Mouse (Mus musculus): ENCODE results near the gene Gmfg. TPM values are rescaled to one million over a fixed set of nuclear protein-coding genes. Genes with fewer than 3 reads are reported as not detected.

Gmfg gene
- polyA plus RNA-seq, 1 experiment from 2014 or later: 35.0 TPM

DNA sequence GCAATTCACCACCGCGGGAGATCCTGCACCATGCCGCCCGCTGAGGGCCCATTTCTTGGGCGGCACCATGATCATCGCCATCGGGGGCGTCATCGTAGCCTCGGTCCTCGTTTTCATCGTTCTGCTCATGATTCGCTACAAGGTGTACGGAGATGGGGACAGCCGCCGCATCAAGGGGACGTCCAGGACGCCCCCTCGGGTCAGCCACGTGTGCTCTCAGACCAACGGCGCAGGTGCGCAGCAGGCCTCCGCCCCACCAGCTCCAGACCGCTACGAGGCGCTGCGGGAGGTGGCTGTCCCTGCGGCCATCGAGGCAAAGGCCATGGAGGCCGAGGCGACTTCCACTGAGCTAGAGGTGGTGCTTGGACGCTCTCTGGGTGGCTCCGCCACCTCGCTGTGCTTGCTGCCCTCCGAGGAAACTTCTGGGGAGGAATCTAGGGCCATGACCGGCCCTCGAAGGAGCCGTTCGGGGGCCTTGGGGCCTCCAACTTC, 29.5 kb downstream of the Gmfg start:
- WGBS: 44% methylated on average over 40 of the region's 40 CpGs
- no peak for ATAC-seq
- H3K9ac ChIP-seq (ENCODE audit: low read depth, low read length): peak overlapping the region; percentile 37

DNA sequence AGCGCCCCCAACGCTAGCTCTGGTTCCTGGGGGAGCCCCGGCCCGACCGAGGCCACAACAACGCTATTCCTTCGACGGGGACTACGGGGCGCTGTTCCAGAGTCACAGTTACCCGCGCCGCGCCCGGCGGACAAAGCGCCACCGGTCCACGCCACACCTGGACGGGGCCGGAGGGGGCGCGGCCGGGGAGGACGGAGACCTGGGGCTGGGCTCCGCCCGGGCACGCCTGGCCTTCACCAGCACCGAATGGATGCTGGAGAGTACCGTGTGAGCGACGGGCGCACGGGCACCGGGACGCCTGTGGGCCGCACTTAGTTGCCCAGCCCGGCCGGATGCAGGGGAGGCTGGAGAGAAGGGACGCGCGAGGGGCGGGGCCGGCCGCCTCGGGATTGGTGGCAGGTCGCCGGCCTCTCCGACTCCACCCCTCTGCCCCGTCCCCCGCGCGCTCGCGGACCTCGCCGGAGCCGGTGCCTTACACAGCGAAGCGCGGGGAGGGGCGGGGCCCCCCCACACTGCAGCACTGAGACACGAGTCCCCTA, 30.0 kb downstream of the Gmfg start:
- peak overlapping the region; percentile 89 for H3K4me2 ChIP-seq (replicated peaks; ENCODE audit: low read depth)
- TF ChIP-seq CTCF (IDR thresholded peaks at IDR 0.05; ENCODE audit: low read depth): peak; percentile 33
- H3K9ac ChIP-seq (ENCODE audit: low read depth, low read length): peak overlapping the region; percentile 37
- H3K9me3 ChIP-seq (ENCODE audit: control insufficient read depth): no peaks in the 10 kb centered on the region
- ATAC-seq: peak; percentile 52; the same call in 1 of the 2 replicates
- H3K36me3 ChIP-seq (ENCODE audit: control insufficient read depth, insufficient read depth): no peaks in the 10 kb centered on the region
- 0 out of 2 replicates have a peak, but pooled peaks cover 8% of the 10 kb centered on the region for H3K27me3 ChIP-seq (replicated peaks; ENCODE audit: control insufficient read depth, insufficient read depth, low read length)
- WGBS: 2% methylated on average over 61 of the region's 63 CpGs
- no peak overlapping the region for H3K27ac ChIP-seq (ENCODE audit: low read depth, low read length)
- H3K4me3 ChIP-seq (ENCODE audit: low read depth, low read length): peak overlapping the region; percentile 49
- H3K4me1 ChIP-seq (replicated peaks; ENCODE audit: control insufficient read depth, insufficient read depth, low read length): no peaks in the 10 kb centered on the region

More for the DNA sequence above, 29.5 kb downstream of the Gmfg start:
- no peak; the same call in 1 of the 2 replicates for TF ChIP-seq CTCF (IDR thresholded peaks at IDR 0.05; ENCODE audit: low read depth)
- Histone ChIP-seq H3K4me3 (ENCODE audit: low read depth, low read length) (peak overlapping the region; percentile 49), H3K9me3 (ENCODE audit: control insufficient read depth) (no peaks in the 10 kb centered on the region), H3K36me3 (ENCODE audit: control insufficient read depth, insufficient read depth) (no peaks in the 10 kb centered on the region), H3K4me1 (replicated peaks; ENCODE audit: control insufficient read depth, insufficient read depth, low read length) (no peaks in the 10 kb centered on the region), H3K4me2 (replicated peaks; ENCODE audit: low read depth) (peak overlapping the region; percentile 89), H3K27me3 (replicated peaks; ENCODE audit: control insufficient read depth, insufficient read depth, low read length) (0 out of 2 replicates have a peak, but pooled peaks cover 8% of the 10 kb centered on the region), H3K27ac (ENCODE audit: low read depth, low read length) (no peak overlapping the region)

DNA sequence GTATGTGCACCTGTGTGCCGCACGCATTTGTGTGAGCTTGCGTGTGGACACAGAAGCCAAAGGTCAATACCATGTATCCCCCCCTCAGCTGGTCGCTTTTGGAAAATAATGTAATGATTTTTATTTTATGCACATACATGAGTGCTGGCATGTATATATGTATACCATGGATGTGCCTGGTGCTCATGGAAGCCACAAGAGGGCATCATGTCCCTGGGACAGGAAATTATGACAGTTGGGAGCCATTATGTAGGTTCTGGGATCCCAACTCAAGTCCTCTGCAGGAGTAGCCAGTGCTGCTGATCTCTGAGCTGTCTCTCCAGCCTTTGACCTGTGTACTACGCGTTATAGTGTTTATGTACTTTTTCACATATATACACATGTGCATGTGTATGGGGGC, 38.9 kb downstream of the Gmfg start:
- WGBS: 90% methylated on average over 6 of the region's 6 CpGs
- Histone ChIP-seq H3K4me2 (replicated peaks; ENCODE audit: low read depth) (no peak overlapping the region), H3K4me3 (ENCODE audit: low read depth, low read length) (no peak overlapping the region), H3K36me3 (ENCODE audit: control insufficient read depth, insufficient read depth) (no peaks in the 10 kb centered on the region), H3K4me1 (replicated peaks; ENCODE audit: control insufficient read depth, insufficient read depth, low read length) (0 out of 2 replicates have a peak, but pooled peaks cover 3% of the 10 kb centered on the region), H3K27me3 (replicated peaks; ENCODE audit: control insufficient read depth, insufficient read depth, low read length) (no peaks in the 10 kb centered on the region), H3K9me3 (ENCODE audit: control insufficient read depth) (no peaks in the 10 kb centered on the region), H3K27ac (ENCODE audit: low read depth, low read length) (no peak overlapping the region), H3K9ac (ENCODE audit: low read depth, low read length) (no peak overlapping the region)
- TF ChIP-seq CTCF (IDR thresholded peaks at IDR 0.05; ENCODE audit: low read depth): peak; percentile 52
- no peak for ATAC-seq

DNA sequence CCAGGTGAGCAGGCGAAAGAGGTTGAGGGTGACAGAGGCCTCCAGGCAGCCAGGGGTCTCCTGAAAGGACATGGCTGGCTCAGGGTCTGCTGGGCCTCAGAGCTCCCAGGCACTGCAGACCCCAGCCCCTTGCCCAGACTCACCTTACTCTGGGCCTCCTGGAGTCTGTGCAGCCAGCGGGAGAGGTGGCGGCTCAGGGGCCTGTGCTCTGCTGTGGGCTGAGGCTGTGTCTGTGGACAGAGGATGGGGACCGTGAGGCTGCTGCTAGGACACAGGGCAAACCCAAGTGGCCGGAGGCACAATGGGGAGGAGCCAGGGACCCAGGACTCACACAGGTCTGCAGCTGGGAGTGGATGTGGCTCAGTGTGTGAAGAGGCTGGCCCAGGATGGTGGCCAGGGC, 40.1 kb downstream of the Gmfg start:
- peak; percentile 43; the same call in 1 of the 2 replicates for ATAC-seq
- WGBS: 67% methylated on average over 5 of the region's 5 CpGs
- H3K9ac ChIP-seq (ENCODE audit: low read depth, low read length): no peak overlapping the region
- H3K27me3 ChIP-seq (replicated peaks; ENCODE audit: control insufficient read depth, insufficient read depth, low read length): no peaks in the 10 kb centered on the region
- no peak overlapping the region for H3K4me2 ChIP-seq (replicated peaks; ENCODE audit: low read depth)
- H3K4me3 ChIP-seq (ENCODE audit: low read depth, low read length): no peak overlapping the region
- no peaks in the 10 kb centered on the region for H3K36me3 ChIP-seq (ENCODE audit: control insufficient read depth, insufficient read depth)
- TF ChIP-seq CTCF (IDR thresholded peaks at IDR 0.05; ENCODE audit: low read depth): no peak
- H3K27ac ChIP-seq (ENCODE audit: low read depth, low read length): no peak overlapping the region
- no peaks in the 10 kb centered on the region for H3K9me3 ChIP-seq (ENCODE audit: control insufficient read depth)
- H3K4me1 ChIP-seq (replicated peaks; ENCODE audit: control insufficient read depth, insufficient read depth, low read length): 0 out of 2 replicates have a peak, but pooled peaks cover 3% of the 10 kb centered on the region

DNA sequence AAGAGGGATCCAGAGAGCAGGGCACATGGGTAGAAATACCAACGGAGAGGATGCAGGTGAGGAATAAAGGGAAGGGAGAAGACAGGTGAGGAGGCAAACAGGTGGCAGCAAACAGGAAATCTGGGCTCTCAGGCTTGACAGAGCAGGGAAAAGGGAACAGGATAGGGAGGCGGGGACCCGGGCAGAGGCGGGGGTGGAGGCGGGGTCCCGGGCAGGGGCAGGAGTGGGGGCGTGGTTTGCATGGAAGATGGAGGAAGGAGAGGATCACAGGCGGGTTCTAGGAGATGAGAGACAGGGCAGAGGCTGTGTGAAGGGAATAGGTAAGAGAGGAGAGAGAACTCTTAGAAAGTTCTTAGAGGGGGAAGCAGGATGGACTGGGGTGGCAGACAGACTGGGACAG, 41.6 kb downstream of the Gmfg start:
- Histone ChIP-seq H3K9ac (ENCODE audit: low read depth, low read length) (no peak overlapping the region), H3K27me3 (replicated peaks; ENCODE audit: control insufficient read depth, insufficient read depth, low read length) (no peaks in the 10 kb centered on the region), H3K27ac (ENCODE audit: low read depth, low read length) (no peak overlapping the region), H3K9me3 (ENCODE audit: control insufficient read depth) (no peaks in the 10 kb centered on the region), H3K36me3 (ENCODE audit: control insufficient read depth, insufficient read depth) (no peaks in the 10 kb centered on the region), H3K4me3 (ENCODE audit: low read depth, low read length) (no peak overlapping the region), H3K4me2 (replicated peaks; ENCODE audit: low read depth) (no peak overlapping the region), H3K4me1 (replicated peaks; ENCODE audit: control insufficient read depth, insufficient read depth, low read length) (0 out of 2 replicates have a peak, but pooled peaks cover 3% of the 10 kb centered on the region)
- no peak; the same call in 1 of the 2 replicates for ATAC-seq
- TF ChIP-seq CTCF (IDR thresholded peaks at IDR 0.05; ENCODE audit: low read depth): no peak
- 4% methylated on average over 8 of the region's 8 CpGs for WGBS

DNA sequence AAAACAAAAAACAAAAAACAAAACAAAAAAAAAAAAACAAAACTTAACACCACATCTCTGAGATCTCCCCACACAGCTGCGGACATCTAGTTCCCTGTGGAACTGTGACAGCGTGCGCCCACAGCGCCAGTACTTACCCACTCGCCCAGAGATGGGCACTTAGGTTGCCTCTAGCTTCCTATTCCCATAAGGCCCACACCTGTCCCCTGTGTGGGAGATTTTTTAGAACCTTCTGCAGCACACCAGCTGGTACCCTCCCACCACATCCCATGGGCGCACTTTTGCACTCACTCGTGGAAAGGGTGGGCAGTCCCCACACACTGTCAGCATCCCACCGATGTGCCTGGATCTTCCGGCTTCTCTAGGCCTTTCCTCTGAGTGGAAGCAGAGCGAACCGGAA, 45.6 kb downstream of the Gmfg start:
- no peak for ATAC-seq
- no peaks in the 10 kb centered on the region for H3K9me3 ChIP-seq (ENCODE audit: control insufficient read depth)
- TF ChIP-seq CTCF (IDR thresholded peaks at IDR 0.05; ENCODE audit: low read depth): no peak
- no peak overlapping the region for H3K27ac ChIP-seq (ENCODE audit: low read depth, low read length)
- H3K4me1 ChIP-seq (replicated peaks; ENCODE audit: control insufficient read depth, insufficient read depth, low read length): no peaks in the 10 kb centered on the region
- no peak overlapping the region for H3K4me2 ChIP-seq (replicated peaks; ENCODE audit: low read depth)
- H3K9ac ChIP-seq (ENCODE audit: low read depth, low read length): no peak overlapping the region
- H3K36me3 ChIP-seq (ENCODE audit: control insufficient read depth, insufficient read depth): no peaks in the 10 kb centered on the region
- H3K27me3 ChIP-seq (replicated peaks; ENCODE audit: control insufficient read depth, insufficient read depth, low read length): no peaks in the 10 kb centered on the region
- 84% methylated on average over 11 of the region's 11 CpGs for WGBS
- no peak overlapping the region for H3K4me3 ChIP-seq (ENCODE audit: low read depth, low read length)
